Mouse (Mus musculus) lung, postnatal 0 days (tissue): ENCODE data around the gene Cdk17. TPM values are rescaled to one million over a fixed set of nuclear protein-coding genes. Genes with fewer than 3 reads are reported as not detected.

Source experiments
- ATAC-seq: fragments of 200-750 bp; cut with Nextera tagmentation; 2 replicates; pipeline ENCODE4 v1.8.0; 2017; ENCODE audit warnings: moderate library complexity
- DNase-seq: peaks from one replicate; pipeline ENCODE4 v3.0.0-alpha.2; 2016; ENCODE audit warnings: low spot score
- H3K27ac ChIP-seq: fragments of 300-500 bp; sonication (generic); 2 replicates; pipeline ENCODE4 v1.5.1; 2014; ENCODE audit warnings: antibody characterized with exemption, mild to moderate bottlenecking, low read length, mixed read lengths
- H3K27me3 ChIP-seq: fragments of 300-500 bp; sonication (generic); replicated peaks from 2 replicates; pipeline ENCODE4 v1.6.1; 2014; ENCODE audit warnings: low read length, mixed read lengths; ENCODE audit not compliant: insufficient read depth
- H3K36me3 ChIP-seq: fragments of 300-500 bp; sonication (generic); 2 replicates; pipeline ENCODE4 v1.6.1; 2014; ENCODE audit warnings: low read length, mixed read lengths; ENCODE audit not compliant: insufficient read depth
- H3K4me1 ChIP-seq: fragments of 300-500 bp; sonication (generic); 2 replicates; pipeline ENCODE4 v1.6.1; 2014; ENCODE audit warnings: antibody characterized with exemption, low read depth, low read length, mixed read lengths; ENCODE audit not compliant: insufficient read depth
- H3K4me2 ChIP-seq: fragments of 300-500 bp; sonication (generic); replicated peaks from 2 replicates; pipeline ENCODE4 v1.6.1; 2014; ENCODE audit warnings: low read depth, mild to moderate bottlenecking, low read length, moderate library complexity, mixed read lengths
- H3K4me3 ChIP-seq: fragments of 300-500 bp; sonication (generic); 2 replicates; pipeline ENCODE4 v1.5.1; 2014; ENCODE audit warnings: low read depth, low read length
- H3K9ac ChIP-seq: fragments of 300-500 bp; sonication (generic); replicated peaks from 2 replicates; pipeline ENCODE4 v1.6.1; 2014; ENCODE audit warnings: low read depth, mild to moderate bottlenecking
- H3K9me3 ChIP-seq: fragments of 300-500 bp; sonication (generic); 2 replicates; pipeline ENCODE4 v1.6.1; 2016; ENCODE audit warnings: low read length, mixed read lengths
- CTCF ChIP-seq: IDR thresholded peaks from 2 replicates; pipeline ENCODE4 v1.5.1; 2016; ENCODE audit warnings: antibody characterized with exemption, mild to moderate bottlenecking
- EP300 ChIP-seq: IDR thresholded peaks from 2 replicates; pipeline ENCODE4 v1.6.1; 2016; ENCODE audit warnings: antibody characterized with exemption, mild to moderate bottlenecking, control low read depth
- WGBS: fragments of 180-500 bp; shearing (Covaris S2); extraction: QIAGEN DNeasy Blood & Tissue Kit; methylation state at CpG from one replicate; pipeline ENCODE4 v1.1.7; 2014; 5-methylcytosine and 5-hydroxymethylcytosine counted together
- polyA plus RNA-seq: library from polyadenylated mRNA; unstranded; fragments of >200 nt; fragmentation: Nextera tagmentation; extraction: Ambion mirVana; gene quantifications from 2 replicates; pipeline ENCODE4 v1.2.1, GENCODE M21; 2015

Gene Cdk17
- polyA plus RNA-seq, 1 experiment from 2014 or later = 12.6 TPM

GRCm38 (mm10) chr10:93239201-93239806, 78.6 kb downstream of the Cdk17 start:
- H3K36me3 ChIP-seq = peaks cover 15% of the 10 kb centered on the region; the same call in 1 of the 2 replicates
- TF ChIP-seq CTCF = no peak
- no peak for TF ChIP-seq EP300
- ATAC-seq = no peak

GRCm38 (mm10) chr10:93242208-93242607, 81.5 kb downstream of the Cdk17 start:
- H3K4me1 ChIP-seq = no peaks in the 10 kb centered on the region
- H3K27me3 ChIP-seq = no peaks in the 10 kb centered on the region
- H3K4me2 ChIP-seq = no peak overlapping the region
- TF ChIP-seq CTCF (no peak), EP300 (no peak)
- DNase-seq (no peak), ATAC-seq (no peak)
- no peak overlapping the region for H3K9ac ChIP-seq
- no peak overlapping the region for H3K27ac ChIP-seq
- no peak overlapping the region for H3K4me3 ChIP-seq
- 21% methylated on average over 3 of the region's 3 CpGs for WGBS
- peaks cover 11% of the 10 kb centered on the region; the same call in 1 of the 2 replicates for H3K36me3 ChIP-seq
- H3K9me3 ChIP-seq = no peaks in the 10 kb centered on the region

More at GRCm38 (mm10) chr10:93239201-93239806, 78.6 kb downstream of the Cdk17 start:
- no peak overlapping the region for H3K4me3 ChIP-seq
- 43% methylated on average over 9 of the region's 9 CpGs for WGBS
- DNase-seq = no peak
- no peak overlapping the region for H3K27ac ChIP-seq
- no peak overlapping the region for H3K9ac ChIP-seq
- no peaks in the 10 kb centered on the region for H3K27me3 ChIP-seq
- no peaks in the 10 kb centered on the region for H3K9me3 ChIP-seq
- no peak overlapping the region for H3K4me2 ChIP-seq
- H3K4me1 ChIP-seq = no peaks in the 10 kb centered on the region

DNA sequence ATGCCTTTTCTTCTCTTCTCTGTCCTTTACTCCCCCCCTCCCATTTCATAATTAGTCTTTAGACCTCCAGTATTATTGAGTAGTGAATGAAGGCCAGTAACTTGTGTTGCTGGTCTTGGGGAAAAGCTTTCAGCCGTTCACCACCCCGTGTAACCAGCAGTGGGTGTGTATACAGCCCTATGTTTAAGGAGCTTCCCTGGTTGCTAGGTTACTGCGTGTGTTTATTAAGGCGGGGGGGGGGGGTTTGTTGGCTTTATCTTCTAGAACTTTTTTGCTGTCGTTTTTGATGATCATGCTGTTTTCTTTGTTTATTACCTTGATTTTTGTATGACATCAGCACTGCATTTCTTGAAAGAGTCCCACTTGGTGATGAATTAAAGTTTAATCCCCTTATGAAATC, 82.2 kb downstream of the Cdk17 start:
- WGBS = 18% methylated on average over 5 of the region's 5 CpGs
- Histone ChIP-seq H3K27ac (no peak overlapping the region), H3K4me1 (no peaks in the 10 kb centered on the region), H3K4me3 (no peak overlapping the region), H3K36me3 (peaks cover 10% of the 10 kb centered on the region; the same call in 1 of the 2 replicates), H3K4me2 (no peak overlapping the region), H3K27me3 (no peaks in the 10 kb centered on the region), H3K9ac (no peak overlapping the region), H3K9me3 (no peaks in the 10 kb centered on the region)
- no peak for TF ChIP-seq CTCF
- TF ChIP-seq EP300 = no peak
- ATAC-seq = no peak
- DNase-seq = no peak

- WGBS = 82% methylated on average over 10 of the region's 10 CpGs
- Histone ChIP-seq H3K9me3 (no peaks in the 10 kb centered on the region), H3K36me3 (peaks cover 10% of the 10 kb centered on the region; the same call in 1 of the 2 replicates), H3K27ac (no peak overlapping the region), H3K4me2 (no peak overlapping the region), H3K4me1 (no peaks in the 10 kb centered on the region), H3K27me3 (no peaks in the 10 kb centered on the region), H3K9ac (no peak overlapping the region), H3K4me3 (no peak overlapping the region)
- ATAC-seq = 0 out of 2 replicates have a peak, but pooled peaks have one; percentile 21
- DNase-seq = no peak
- TF ChIP-seq EP300 (no peak), CTCF (no peak)
These were observed 83.6 kb downstream of the Cdk17 start for GRCm38 (mm10) chr10:93244209-93244705.

DNA sequence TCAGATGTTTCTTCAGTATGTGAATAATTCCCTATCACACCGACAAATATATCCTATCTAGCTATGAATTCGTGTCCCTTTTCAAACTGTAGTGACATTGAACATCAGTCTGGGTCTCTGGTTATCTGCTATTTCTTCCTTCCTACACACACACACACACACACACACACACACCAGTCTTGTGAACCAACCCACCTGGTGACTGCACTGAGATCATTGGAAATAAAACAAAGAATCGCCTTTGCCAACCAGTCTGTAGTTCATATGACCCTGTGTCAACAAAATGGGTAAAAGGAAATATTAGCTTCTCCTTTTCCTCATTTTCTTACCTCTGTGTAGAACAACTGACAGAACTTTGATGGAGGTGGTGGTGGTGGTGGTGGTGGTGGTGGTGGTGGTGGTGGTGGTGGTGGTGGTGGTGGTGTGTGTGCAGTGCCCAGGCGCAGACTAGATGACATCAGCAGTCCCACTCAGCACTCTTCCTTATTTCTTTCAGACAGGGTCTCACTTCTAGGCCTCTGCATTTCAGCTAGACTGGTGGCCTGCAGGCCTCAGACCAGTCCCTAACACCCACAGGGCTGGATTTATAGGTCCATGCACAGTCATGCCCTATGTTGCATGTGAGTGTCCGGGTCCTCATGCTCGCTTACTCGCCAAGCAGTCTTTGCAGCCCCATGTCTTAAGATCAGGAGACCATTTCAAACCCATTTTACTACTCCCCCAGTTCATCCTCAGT, 85.7 kb downstream of the Cdk17 start:
- Histone ChIP-seq H3K9me3 (no peaks in the 10 kb centered on the region), H3K27me3 (no peaks in the 10 kb centered on the region), H3K4me2 (no peak overlapping the region), H3K27ac (no peak overlapping the region), H3K4me1 (no peaks in the 10 kb centered on the region), H3K4me3 (no peak overlapping the region), H3K36me3 (peaks cover 9% of the 10 kb centered on the region; the same call in 1 of the 2 replicates), H3K9ac (no peak overlapping the region)
- no peak for DNase-seq
- 84% methylated on average over 7 of the region's 7 CpGs for WGBS
- TF ChIP-seq EP300 = no peak
- no peak for TF ChIP-seq CTCF
- ATAC-seq = no peak

DNA sequence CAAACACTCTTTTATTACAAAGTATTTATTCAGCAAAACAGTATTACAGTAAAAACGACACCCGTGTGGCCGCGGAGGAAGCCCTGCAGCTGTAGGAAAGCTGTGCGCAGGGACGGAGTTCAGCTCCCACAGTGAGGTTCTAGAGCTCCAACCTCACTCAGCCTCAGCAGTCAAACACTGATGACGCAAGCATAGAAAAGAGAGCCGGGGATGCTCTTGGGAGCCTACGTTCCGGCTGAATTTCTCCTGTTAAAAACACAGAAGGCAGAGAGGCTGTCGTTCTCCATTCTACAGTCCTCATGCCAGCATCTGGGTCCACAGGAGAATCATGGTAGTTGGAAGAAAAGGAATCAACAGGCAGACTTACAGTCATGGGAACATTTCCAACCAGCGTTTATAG, 86.7 kb downstream of the Cdk17 start:
- H3K9ac ChIP-seq = no peak overlapping the region
- DNase-seq = no peak
- no peak overlapping the region for H3K27ac ChIP-seq
- no peak for TF ChIP-seq EP300
- TF ChIP-seq CTCF = no peak
- 78% methylated on average over 12 of the region's 12 CpGs for WGBS
- no peaks in the 10 kb centered on the region for H3K27me3 ChIP-seq
- H3K4me3 ChIP-seq = no peak overlapping the region
- no peaks in the 10 kb centered on the region for H3K9me3 ChIP-seq
- no peaks in the 10 kb centered on the region for H3K36me3 ChIP-seq
- no peaks in the 10 kb centered on the region for H3K4me1 ChIP-seq
- H3K4me2 ChIP-seq = no peak overlapping the region
- no peak for ATAC-seq
